Mouse (Mus musculus) kidney, adult 8-10 months (tissue): ENCODE measurements at regions not wholly inside any gene's neighbourhood (a gene's known extent, or its start where the extent isn't known, plus 50 kb on each side); places are given as distances from the start of the nearest gene placed in this dataset.

ENCODE experiments used
- DNase-seq, 2 experiments: peaks; one replicate each; pipeline ENCODE4 v3.0.0; 2022

- no peak for DNase-seq
Measured at GRCm38 (mm10) chr9:101807249-101807648, 54.4 kb upstream of the 9630041A04Rik start.

DNA sequence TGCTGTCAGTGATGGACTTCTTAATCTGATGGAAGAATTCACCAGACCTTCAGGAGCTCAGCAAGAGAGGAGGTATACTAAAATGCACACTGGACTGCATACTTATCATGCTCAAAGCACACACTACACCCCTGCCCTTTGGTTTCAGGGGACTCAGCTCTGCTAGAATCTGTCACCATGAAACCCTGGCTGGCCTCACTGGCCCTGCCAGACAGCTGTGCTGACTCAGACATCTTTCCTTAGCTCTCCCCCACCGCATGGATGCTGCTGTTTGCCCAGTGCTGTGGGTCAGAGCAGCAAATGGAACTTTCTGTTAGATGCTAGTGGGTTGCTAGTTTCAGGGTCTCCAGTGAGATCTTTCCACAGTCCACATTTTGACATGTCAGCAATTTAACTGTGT, 64.9 kb upstream of the 9630041A04Rik start:
- DNase-seq = no peak

DNA sequence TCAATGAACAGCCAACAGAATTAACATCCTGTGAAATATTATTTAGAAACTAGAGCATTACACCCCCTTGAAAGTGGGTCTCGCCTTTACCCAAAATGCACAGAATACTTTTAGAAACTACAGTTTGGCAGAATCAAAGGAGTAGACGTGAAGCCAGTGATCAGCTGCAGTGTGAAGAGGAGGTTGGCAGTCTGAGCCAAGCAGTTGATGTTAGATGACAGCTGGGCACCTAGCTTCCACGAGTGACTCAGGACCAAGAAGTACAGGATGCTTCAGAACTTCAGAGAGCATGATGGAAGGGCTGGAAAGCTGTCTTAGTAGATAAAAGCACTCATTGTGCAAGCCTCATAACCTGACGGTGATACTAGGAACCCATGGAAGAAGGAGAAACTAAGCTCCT, 65.6 kb upstream of the 9630041A04Rik start:
- no peak for DNase-seq

DNA sequence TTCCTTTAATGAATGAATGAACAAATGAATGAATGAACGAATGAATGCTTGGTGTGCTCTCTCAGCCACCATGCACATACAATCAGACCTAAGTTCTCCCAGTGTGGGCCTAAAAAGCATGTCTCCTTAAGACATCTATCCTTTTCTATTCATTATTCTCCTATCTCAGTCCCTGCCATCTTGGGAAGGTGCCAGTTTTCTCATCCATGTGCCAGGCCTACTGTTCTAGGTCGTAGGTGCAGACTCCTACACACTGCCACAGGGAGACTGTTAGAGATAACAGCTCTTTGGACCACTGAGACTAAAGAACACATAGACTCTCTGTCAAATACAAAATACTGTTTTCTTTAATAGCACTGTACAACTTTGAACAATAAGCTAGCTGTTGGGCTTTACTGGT, 66.2 kb upstream of the 9630041A04Rik start:
- DNase-seq = no peak

- DNase-seq = no peak
Measured at GRCm38 (mm10) chr9:101790936-101791335, 70.7 kb upstream of the 9630041A04Rik start.

GRCm38 (mm10) chr9:101740949-101741605, 120.6 kb upstream of the 9630041A04Rik start:
- DNase-seq = no peak

DNA sequence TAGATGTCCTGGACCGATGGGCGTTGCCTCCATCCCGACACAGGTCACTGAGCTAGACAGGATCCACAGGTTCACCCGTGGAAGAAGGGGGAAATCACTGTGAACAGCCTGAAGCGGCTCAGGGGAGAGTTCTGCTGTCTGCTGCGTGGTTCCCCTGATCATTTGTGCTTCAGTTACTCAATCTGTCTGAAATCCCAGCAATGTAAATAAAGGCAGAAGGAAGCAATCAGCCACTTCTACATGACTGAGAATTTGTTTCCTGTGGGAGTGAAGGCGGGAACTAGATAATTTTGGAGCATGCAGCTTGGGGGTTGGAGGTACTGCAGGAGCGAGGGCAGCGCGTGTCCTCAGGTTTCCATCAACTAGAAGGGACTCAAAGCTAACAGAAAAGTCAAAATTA, 122.3 kb upstream of the 9630041A04Rik start:
- DNase-seq = no peak

DNA sequence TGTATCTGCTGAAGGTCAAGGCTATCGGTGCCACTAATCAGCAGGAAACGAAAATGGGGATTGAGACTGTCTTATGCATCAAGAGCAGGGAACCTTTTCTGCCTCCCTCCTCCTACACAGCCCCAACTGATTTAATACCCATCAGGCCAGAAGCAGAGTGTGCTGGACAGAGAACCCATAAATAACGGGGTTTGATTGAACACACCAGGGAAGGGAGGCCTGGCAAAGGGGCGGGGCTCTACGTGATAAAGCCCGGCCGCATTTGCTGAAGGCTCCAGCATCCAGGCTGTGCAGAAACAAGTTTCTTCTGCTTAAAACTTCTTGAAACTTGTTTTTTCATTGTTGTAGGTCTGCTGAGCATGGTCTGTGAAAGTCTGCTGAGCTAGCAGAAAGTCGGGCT, 127.4 kb upstream of the 9630041A04Rik start:
- no peak for DNase-seq

DNA sequence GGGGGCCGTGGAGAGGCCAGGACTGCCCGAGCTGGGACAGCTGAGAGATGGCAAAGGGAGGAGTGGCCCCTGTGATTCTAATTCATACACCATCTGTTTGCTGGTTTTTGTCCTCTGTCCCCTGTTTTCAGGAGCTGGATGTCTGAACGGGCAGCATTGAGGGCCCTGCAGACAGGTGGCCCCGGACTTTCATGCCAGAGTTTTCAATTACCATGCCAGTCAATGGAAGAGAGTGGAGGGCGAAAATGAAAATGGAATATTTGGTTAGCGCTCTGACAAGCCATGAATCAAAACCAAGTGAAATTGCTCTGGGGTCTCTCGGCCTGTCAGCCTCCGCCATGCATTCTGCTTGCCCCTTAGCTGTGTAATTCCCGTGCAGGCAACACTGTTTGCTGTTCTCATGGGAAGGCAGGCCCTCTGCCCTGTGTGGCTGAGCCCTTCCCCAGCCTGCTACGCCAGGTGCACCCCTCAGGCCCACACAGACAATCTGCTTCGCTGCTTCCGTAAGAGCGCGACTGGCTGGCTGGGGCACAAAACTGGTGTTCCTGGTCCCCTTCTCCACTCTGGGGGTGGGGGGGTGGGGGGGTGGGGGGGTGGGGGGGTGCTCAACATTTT, 127.9 kb upstream of the 9630041A04Rik start:
- no peak for DNase-seq

GRCm38 (mm10) chr9:101730136-101730535, 131.5 kb upstream of the 9630041A04Rik start:
- no peak for DNase-seq

GRCm38 (mm10) chr9:101717911-101718310, 143.7 kb upstream of the 9630041A04Rik start:
- no peak for DNase-seq

GRCm38 (mm10) chr9:101716326-101716725, 145.3 kb upstream of the 9630041A04Rik start:
- no peak for DNase-seq

DNA sequence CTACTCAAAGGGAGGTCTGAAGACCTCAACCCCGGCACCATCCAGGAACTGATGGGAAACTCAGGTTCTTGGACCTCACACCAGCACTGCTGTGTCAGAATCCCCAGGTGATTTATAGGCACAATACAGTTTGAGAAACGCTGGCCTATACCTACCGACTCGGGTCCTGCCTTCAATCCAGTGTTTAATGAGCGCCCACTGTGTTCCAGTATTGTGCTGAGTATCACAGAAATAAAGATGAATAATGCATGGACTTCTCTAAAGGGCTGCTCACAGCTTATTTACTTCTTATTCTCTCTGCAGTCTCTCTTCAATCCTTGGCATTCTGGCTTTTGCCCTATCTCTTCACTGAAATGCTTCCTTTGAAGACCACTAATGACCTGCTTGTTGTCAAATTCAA, 146.8 kb upstream of the 9630041A04Rik start:
- no peak for DNase-seq

DNA sequence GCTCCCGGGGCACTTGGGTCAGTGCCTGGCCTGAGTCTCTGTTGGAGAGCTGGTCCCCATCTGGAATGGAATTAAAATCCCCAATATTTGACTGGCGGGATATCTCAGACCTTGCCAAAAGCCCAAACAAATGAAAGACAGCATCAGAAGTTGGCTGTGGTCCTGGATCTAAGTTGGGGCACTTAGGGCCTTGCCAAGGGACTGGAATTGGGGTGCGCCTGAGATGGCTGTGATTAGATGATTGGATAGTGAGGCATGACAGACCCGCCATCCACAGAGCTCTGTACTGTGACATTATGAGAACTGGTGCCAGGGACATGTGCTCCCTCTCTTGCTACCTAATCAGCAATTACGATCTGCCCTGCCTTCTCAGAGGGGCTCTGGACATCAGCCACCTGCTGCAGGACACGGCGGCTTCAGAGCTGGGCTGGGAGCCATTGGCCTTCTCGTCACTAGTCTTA, 151.0 kb upstream of the 9630041A04Rik start:
- DNase-seq = peak in 1 of 2 experiments; percentile 3

DNA sequence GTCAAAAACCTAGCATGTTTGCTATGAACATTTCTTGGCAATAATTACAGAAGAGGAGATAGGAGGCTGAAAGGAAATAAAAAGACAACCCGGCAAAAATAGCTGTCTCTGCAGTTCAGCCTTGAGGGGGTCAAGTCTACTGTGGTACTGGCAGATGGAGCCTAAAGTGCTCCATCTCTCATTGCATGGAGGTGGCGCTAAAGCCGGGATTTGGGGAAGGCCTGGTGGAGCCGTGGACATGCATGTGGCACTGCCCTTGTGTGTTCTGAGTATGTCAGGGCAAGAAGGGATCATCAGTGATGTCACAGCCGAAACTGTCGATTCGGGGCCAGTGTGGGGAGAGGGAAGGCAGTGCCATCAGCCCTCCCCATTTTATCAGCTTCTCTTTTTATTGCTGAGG, 161.3 kb upstream of the 9630041A04Rik start:
- DNase-seq = no peak

- DNase-seq = no peak
Measured at GRCm38 (mm10) chr9:101694054-101694453, 167.6 kb upstream of the 9630041A04Rik start.

DNA sequence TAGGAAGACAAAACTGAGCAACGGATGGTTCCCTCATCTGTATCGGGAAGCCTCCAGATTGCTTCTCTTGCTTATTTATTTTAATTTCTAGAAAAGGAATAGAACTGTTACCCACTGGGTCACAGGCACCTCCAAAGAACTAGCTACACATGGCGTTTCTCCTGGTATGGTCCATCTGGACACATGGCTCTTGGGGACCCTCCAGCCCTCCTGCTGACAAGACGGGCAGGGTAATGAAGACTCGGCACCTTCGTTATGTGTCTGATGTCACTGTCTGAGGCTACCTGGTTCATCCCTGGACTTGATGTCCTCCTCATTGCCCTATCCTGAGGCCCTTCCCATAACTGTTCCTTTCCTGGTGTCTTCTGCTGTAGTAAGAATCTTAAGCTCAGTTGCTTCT, 170.3 kb upstream of the 9630041A04Rik start:
- DNase-seq = no peak

- DNase-seq = no peak
Measured at GRCm38 (mm10) chr9:101690916-101691315, 170.7 kb upstream of the 9630041A04Rik start.

DNA sequence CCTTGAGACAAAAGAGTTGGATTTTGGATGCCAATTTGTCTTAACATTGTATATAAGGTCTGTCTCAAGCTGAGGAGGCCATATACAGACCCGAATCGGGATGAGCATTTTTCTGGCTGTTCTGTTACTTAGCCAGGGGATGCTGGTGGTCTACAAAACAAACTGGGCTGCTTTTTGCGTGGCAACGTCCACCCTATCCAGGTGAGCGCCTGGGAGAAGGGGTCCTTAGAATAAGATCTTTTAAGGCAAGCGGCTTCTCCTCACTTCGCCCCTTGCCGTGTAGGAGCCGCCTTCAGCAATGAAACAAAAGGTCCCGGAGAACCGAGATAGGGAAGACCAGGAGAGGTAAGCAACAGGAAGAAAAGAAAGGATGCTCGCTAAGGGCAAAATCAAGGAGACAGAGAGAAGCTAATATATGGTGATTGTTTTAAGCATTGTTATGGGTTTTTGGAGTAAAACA, 171.2 kb upstream of the 9630041A04Rik start:
- no peak for DNase-seq

GRCm38 (mm10) chr9:101689532-101690401, 171.9 kb upstream of the 9630041A04Rik start:
- DNase-seq = peak; percentile 45 to 80

DNA sequence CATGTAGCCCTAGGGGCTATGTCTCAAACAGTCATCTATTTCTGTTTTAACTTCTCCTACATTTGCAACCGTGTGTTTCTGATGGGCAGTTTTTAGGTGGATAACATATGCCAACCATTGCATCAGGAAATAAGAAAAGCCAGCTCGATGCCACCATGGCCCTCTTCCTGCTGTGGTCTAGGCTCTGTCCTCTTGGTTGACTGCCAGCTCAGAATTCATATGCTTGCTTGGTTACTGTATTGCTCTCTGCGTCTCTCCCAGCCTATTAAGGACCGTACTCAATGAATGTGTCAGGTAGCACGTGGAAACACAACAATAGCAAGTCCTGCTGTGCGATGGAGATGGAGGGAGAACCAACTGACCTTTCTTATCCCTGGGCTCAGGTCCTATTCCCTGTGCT, 174.4 kb upstream of the 9630041A04Rik start:
- no peak for DNase-seq

DNA sequence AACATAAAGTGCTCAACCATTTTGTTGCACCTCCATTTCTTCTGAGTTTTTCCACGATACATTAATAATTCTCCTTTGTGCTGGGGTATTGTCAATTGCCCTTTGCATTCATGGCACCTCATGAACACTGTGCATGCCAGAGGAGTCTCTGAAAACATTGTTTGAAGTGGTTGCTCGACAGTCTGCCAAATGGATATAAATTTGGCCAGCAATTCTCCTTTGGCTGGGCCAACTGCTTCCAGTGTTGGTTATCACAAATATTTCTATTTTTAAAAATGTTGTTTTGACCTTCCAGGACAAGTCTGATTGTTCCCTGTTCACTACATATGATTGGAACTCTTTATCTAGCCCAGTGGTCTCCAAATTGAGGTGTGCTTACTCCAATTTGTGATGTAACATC, 184.1 kb upstream of the 9630041A04Rik start:
- no peak for DNase-seq

DNA sequence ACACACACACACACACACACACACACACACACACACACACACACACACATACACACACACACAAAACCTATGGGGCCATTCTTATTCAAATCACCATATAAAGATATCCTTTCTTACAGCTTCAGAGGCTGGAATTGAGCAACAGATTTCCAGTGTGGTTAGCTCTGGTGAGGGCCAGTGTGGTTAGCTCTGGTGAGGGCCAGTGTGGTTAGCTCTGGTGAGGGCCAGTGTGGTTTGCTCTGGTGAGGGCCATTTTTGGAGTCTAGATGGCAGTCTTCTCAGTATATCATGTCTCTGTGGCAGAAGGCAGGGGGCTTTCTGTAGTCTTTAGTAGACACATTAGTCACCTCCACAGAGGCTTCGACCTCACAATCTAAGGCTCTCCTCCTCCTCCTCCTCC, 191.5 kb upstream of the 9630041A04Rik start:
- no peak for DNase-seq

- peak in 1 of 2 experiments; percentile 11 for DNase-seq
Measured at GRCm38 (mm10) chr9:101649816-101650215, 211.8 kb upstream of the 9630041A04Rik start.
